Mouse (Mus musculus): Measurements from ENCODE around the gene Ppt2. TPM values are rescaled to one million over a fixed set of nuclear protein-coding genes. Genes with fewer than 3 reads are reported as not detected.

Ppt2 gene
- polyA plus RNA-seq, 1 experiment from 2014 or later, result 22.9 TPM

DNA sequence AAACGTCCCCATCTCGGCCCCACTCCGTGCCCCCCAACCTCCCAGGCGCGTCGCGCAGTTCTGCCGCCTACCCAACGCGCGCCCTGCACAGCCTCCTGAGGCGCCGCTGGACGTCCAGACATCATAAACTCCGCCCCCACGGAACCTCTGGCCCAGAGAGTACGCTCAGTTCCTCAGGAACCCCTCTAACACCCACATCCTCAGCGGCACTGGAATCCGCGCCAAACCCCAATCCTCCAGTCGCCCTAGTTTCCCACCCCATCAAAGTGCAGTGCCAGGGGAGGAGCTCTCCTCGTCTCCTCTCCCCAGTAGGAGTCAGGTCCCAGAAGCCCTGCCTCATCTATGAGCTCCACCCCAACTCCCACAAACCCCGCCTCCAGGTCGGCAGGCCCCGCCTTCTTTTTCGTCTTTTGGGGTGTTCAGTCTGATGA lies 4.0 kb upstream of the Ppt2 start:
- H3K36me3 ChIP-seq, result no peaks in the 10 kb centered on the region
- H3K9ac ChIP-seq, result 0 out of 2 replicates have a peak overlapping the region, but pooled peaks have one; percentile 32
- H3K27me3 ChIP-seq, result peaks cover 70% of the 10 kb centered on the region
- H3K4me2 ChIP-seq, result peak overlapping the region; percentile 97
- under 1% methylated on average over 26 of the region's 26 CpGs for WGBS
- peaks cover 43% of the 10 kb centered on the region for H3K4me1 ChIP-seq (replicated peaks)
- peak; percentile 31; the same call in 1 of the 2 replicates for ATAC-seq (replicated peaks; ENCODE audit: insufficient number of reproducible peaks, insufficient read depth, low FRiP score, low read depth)
- no peaks in the 10 kb centered on the region for H3K9me3 ChIP-seq (replicated peaks)
- H3K27ac ChIP-seq, result peak overlapping the region; percentile 21; the same call in 1 of the 2 replicates
- peak overlapping the region; percentile 44 for H3K4me3 ChIP-seq

DNA sequence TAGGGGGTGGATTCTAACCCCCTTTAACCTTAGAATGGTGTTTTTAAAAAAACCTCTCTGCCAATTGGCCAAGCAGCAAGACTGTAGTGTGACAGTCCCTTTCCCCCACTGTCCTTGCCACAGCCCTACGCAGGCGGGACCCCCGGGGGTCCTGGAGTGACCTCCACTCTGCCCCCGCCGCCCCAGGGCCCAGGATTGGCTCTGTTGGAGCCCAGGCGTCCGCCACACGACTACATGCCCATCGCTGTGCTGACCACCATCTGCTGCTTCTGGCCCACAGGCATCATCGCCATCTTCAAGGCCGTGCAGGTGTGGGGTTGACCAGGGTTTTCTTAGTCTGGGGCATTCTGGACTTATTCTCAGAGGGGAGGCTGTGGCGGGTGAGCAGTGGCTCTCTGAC lies 3.3 kb upstream of the Ppt2 start:
- Histone ChIP-seq H3K4me3 (peak overlapping the region; percentile 44), H3K4me1 (replicated peaks) (peaks cover 45% of the 10 kb centered on the region), H3K4me2 (peak overlapping the region; percentile 97), H3K27me3 (peaks cover 66% of the 10 kb centered on the region), H3K9ac (0 out of 2 replicates have a peak overlapping the region, but pooled peaks have one; percentile 32), H3K9me3 (replicated peaks) (no peaks in the 10 kb centered on the region), H3K27ac (no peak overlapping the region; the same call in 1 of the 2 replicates), H3K36me3 (no peaks in the 10 kb centered on the region)
- ATAC-seq (replicated peaks; ENCODE audit: insufficient number of reproducible peaks, insufficient read depth, low FRiP score, low read depth), result no peak
- WGBS, result 9% methylated on average over 12 of the region's 12 CpGs

DNA sequence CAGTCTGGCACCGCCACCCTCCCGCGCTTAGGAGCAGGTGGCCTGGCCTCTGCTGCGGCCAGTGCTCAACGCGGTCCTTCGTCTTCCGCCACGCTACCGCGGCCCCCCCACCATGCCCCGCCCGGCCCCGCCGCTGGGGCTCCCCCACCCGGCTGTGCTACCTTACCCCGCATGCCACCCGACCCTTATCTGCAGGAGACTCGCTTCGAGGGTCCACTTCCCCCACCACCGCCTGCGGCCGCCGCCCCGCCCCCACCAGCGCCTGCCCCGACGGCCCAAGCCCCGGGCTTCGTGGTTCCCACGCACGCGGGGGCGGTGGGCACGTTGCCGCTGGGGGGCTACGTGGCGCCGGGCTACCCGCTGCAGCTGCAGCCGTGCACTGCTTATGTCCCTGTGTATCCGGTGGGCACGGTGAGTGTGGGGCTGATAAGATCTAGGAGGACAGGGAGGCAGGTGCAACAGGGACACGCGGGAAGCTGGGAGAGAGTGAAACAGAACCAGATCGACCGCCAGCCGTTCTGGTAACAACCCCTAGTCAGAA lies 2.5 kb upstream of the Ppt2 start:
- Histone ChIP-seq H3K9ac (no peak overlapping the region), H3K27me3 (peaks cover 61% of the 10 kb centered on the region), H3K9me3 (replicated peaks) (no peaks in the 10 kb centered on the region), H3K4me1 (replicated peaks) (peaks cover 53% of the 10 kb centered on the region), H3K4me2 (peak overlapping the region; percentile 97), H3K4me3 (peak overlapping the region; percentile 44), H3K27ac (peak overlapping the region; percentile 13; the same call in 1 of the 2 replicates), H3K36me3 (no peaks in the 10 kb centered on the region)
- 2% methylated on average over 48 of the region's 48 CpGs for WGBS
- ATAC-seq (replicated peaks; ENCODE audit: insufficient number of reproducible peaks, insufficient read depth, low FRiP score, low read depth), result no peak

DNA sequence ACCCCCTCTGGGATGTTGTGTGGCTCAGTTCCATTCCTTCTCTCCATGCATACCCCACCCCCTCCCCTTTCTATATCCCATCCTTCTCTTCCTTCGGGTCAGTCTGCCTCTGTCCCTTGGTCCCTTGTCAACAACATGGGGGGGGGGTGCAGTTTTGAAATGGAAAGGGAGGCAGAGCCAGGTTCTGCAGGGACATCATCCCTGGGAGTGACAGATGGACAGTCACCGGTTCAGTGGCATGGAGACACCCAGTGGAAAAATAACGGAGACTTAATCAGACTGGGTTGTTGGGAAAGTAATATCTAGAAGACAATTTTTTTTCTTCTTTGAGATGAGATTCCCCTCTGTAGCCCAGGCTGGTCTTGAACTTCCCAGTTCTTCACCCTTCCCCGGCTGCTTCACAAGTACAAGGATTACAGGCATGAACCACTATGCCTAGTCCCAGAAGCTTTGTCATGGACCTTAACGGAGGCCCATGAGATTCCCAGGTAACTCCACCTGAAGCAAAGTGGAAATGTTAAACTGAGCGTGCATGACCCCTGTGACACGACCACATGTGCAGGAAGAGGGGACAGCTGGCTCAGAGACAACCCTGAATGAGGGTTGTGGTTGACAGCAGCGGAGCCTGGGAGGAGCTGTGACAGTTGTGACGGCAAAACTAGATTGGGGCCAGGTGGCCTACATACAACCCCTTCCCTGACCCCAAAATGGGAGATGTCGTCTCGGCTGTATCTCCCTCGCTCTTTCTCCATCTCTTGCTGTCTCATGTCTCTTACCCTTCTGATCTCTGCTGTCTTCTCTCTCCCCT lies 1.7 kb upstream of the Ppt2 start:
- no peak overlapping the region; the same call in 1 of the 2 replicates for H3K27ac ChIP-seq
- H3K27me3 ChIP-seq, result peaks cover 56% of the 10 kb centered on the region
- no peaks in the 10 kb centered on the region for H3K9me3 ChIP-seq (replicated peaks)
- peak overlapping the region; percentile 85 for H3K4me3 ChIP-seq
- peaks cover 53% of the 10 kb centered on the region for H3K4me1 ChIP-seq (replicated peaks)
- H3K4me2 ChIP-seq, result peak overlapping the region; percentile 97
- no peak for ATAC-seq (replicated peaks; ENCODE audit: insufficient number of reproducible peaks, insufficient read depth, low FRiP score, low read depth)
- H3K9ac ChIP-seq, result no peak overlapping the region
- 26% methylated on average over 12 of the region's 12 CpGs for WGBS
- peaks cover 6% of the 10 kb centered on the region; the same call in 1 of the 2 replicates for H3K36me3 ChIP-seq

DNA sequence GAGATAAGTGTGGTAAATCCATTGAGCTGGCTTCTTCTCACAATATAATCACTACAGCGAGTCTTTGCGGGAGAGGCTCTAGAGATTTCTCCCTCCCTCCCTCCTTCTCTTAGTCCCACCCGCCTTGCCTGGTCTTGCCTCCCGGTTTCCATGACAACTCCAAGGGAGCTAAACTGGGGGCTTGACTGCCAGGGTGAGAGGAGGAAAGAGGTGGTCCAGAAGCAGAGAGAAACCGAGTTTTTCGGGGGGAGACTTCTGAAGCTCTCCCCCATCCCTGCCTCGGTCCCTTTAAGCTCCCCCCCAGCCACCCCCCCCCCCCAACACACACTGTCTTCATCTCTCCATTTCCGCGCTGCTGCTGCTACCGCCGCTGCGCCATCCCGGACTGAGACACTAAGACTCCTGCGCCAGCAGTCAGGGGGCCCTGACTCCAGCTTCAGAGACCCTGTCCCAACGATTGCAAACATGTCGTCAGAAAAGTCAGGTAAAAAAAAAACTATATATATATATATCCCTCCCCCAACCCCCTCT lies 976 bp upstream of the Ppt2 start, which contains the start of gene Prrt1:
TSS of gene Prrt1 (plus strand) at position 313 of the 531 bp plus-strand sequence.
- ATAC-seq (replicated peaks; ENCODE audit: insufficient number of reproducible peaks, insufficient read depth, low FRiP score, low read depth), result no peak
- H3K27ac ChIP-seq, result peak within 1 kb of the TSS; percentile 94
- H3K4me3 ChIP-seq, result peak within 1 kb of the TSS; percentile 85
- H3K9me3 ChIP-seq (replicated peaks), result no peaks in the 10 kb centered on the region
- H3K36me3 ChIP-seq, result peaks cover 6% of the 10 kb centered on the region; the same call in 1 of the 2 replicates
- H3K4me2 ChIP-seq, result peak within 1 kb of the TSS; percentile 97
- peaks cover 53% of the 10 kb centered on the region for H3K4me1 ChIP-seq (replicated peaks)
- peaks cover 54% of the 10 kb centered on the region for H3K27me3 ChIP-seq
- H3K9ac ChIP-seq, result peak within 1 kb of the TSS; percentile 70
- WGBS, result 5% methylated on average over 16 of the region's 16 CpGs

- Histone ChIP-seq H3K4me2 (peak overlapping the region; percentile 97), H3K36me3 (peaks cover 10% of the 10 kb centered on the region), H3K9ac (peak overlapping the region; percentile 70), H3K27ac (peak overlapping the region; percentile 94; the same call in 1 of the 2 replicates), H3K9me3 (replicated peaks) (no peaks in the 10 kb centered on the region), H3K4me1 (replicated peaks) (peaks cover 53% of the 10 kb centered on the region), H3K27me3 (peaks cover 47% of the 10 kb centered on the region), H3K4me3 (peak overlapping the region; percentile 85)
- 50% methylated on average over 5 of the region's 5 CpGs for WGBS
- ATAC-seq (replicated peaks; ENCODE audit: insufficient number of reproducible peaks, insufficient read depth, low FRiP score, low read depth), result no peak
Measured at GRCm38 (mm10) chr17:34628644-34628967, 296 bp upstream of the Ppt2 start.

- peak overlapping the region; percentile 85 for H3K4me3 ChIP-seq
- peak overlapping the region; percentile 80 for H3K9ac ChIP-seq
- peaks cover 50% of the 10 kb centered on the region for H3K4me1 ChIP-seq (replicated peaks)
- peak; percentile 86 for ATAC-seq (replicated peaks; ENCODE audit: insufficient number of reproducible peaks, insufficient read depth, low FRiP score, low read depth)
- H3K9me3 ChIP-seq (replicated peaks), result no peaks in the 10 kb centered on the region
- H3K4me2 ChIP-seq, result peak overlapping the region; percentile 97
- WGBS, result under 1% methylated on average over 43 of the region's 45 CpGs
- H3K27ac ChIP-seq, result peak overlapping the region; percentile 94
- peaks cover 23% of the 10 kb centered on the region for H3K36me3 ChIP-seq
- peaks cover 35% of the 10 kb centered on the region for H3K27me3 ChIP-seq
Measured at GRCm38 (mm10) chr17:34627093-34627942, 992 bp downstream of the Ppt2 start.

DNA sequence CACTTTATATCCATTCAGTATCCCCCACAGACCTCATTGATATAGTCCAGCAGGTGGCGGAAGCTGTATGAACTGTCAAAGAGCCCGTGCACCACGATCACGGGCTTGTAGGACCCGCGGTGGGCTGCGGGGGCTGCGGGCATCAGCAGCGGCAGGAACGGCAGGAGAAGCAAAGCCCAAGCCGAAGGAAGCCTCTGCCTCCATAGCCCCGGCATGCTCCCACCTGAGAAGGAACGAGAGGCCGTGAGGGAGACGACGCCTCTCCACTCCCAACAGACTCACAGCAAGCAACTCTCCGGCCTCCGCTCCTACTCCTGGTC lies 1.6 kb downstream of the Ppt2 start:
- ATAC-seq (replicated peaks; ENCODE audit: insufficient number of reproducible peaks, insufficient read depth, low FRiP score, low read depth), result peak; percentile 36; the same call in 1 of the 2 replicates
- Histone ChIP-seq H3K9me3 (replicated peaks) (no peaks in the 10 kb centered on the region), H3K4me2 (peak overlapping the region; percentile 97), H3K4me3 (peak overlapping the region; percentile 85), H3K36me3 (peaks cover 29% of the 10 kb centered on the region), H3K4me1 (replicated peaks) (peaks cover 45% of the 10 kb centered on the region), H3K27me3 (peaks cover 29% of the 10 kb centered on the region), H3K9ac (peak overlapping the region; percentile 80), H3K27ac (peak overlapping the region; percentile 94)
- WGBS, result 0% methylated on average over 18 of the region's 18 CpGs

DNA sequence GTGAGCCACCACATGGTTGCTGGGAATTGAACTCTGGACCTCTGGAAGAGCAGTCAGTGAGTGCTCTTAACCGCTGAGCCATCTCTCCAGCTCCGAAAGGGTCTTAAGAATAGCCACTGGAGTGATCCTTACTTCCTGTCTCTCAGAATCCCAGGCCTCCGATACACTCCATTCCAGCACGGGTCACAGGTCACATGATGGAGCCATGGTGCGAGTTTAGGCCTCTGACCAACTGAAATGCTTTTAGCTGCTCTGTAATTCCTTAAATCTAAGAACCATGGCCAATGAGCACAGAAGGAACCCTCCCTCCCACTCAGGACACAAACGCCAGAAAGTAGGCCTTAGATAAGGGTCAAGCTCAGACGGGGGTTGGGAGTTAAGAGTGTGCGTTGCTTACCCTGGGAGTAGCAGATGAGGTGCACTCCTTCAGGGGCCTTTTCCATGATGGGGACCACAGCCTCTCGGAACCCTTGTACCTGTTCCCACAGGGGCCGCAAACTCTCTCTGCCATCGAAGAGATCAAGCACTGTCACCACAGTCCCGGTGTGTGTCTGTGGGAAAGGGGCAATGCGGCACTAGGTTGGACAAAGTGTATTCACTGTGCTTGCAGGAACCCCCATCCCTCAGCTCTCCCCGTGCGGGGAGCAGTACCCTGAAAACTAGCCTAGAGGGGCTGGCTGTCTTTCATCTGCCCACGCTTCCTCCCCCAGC lies 2.1 kb downstream of the Ppt2 start:
- ATAC-seq (replicated peaks; ENCODE audit: insufficient number of reproducible peaks, insufficient read depth, low FRiP score, low read depth), result no peak
- Histone ChIP-seq H3K4me3 (peak overlapping the region; percentile 85), H3K27me3 (peaks cover 24% of the 10 kb centered on the region), H3K27ac (peak overlapping the region; percentile 94), H3K9ac (peak overlapping the region; percentile 80), H3K36me3 (peaks cover 33% of the 10 kb centered on the region), H3K4me1 (replicated peaks) (peaks cover 40% of the 10 kb centered on the region), H3K9me3 (replicated peaks) (no peaks in the 10 kb centered on the region), H3K4me2 (peak overlapping the region; percentile 97)
- WGBS, result 50% methylated on average over 16 of the region's 16 CpGs

DNA sequence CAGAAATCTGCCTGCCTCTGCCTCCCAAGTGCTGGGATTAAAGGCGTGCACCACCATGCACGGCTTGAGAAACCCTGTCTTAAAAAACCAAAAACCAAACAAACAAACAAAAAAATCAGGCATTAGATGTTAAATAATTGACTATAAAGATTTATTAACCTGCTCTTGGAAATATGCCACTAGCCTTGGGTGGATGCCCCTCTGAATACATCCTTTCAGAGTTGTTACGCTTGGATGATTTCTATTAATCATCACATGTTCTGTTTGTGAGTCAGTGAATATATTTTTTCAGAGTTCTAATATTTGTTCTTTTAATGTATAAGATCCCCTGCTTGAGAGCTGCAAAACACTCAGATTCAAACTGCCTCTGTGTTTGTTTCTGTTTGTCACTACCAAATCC lies 3.3 kb downstream of the Ppt2 start:
- Histone ChIP-seq H3K4me1 (replicated peaks) (peaks cover 31% of the 10 kb centered on the region), H3K4me3 (no peak overlapping the region), H3K4me2 (no peak overlapping the region), H3K9ac (no peak overlapping the region), H3K27me3 (peaks cover 11% of the 10 kb centered on the region), H3K36me3 (peaks cover 35% of the 10 kb centered on the region), H3K9me3 (replicated peaks) (no peaks in the 10 kb centered on the region), H3K27ac (no peak overlapping the region)
- ATAC-seq (replicated peaks; ENCODE audit: insufficient number of reproducible peaks, insufficient read depth, low FRiP score, low read depth), result no peak
- 86% methylated on average over 3 of the region's 3 CpGs for WGBS
